Mouse (Mus musculus) spleen, adult 2 months (tissue): ENCODE data around the gene Lhfpl3. TPM values are rescaled to one million over a fixed set of nuclear protein-coding genes. Genes with fewer than 3 reads are reported as not detected.

Experiments
- DNase-seq, 2 experiments: peaks; one replicate each; pipeline versions ENCODE4 v3.0.0 to v3.0.0-alpha.2; 2012 to 2021; ENCODE audit warnings: low spot score in 2 of 2, low read depth in 1 of 2
- H3K27ac ChIP-seq: fragments of 200-500 bp; 2 replicates; pipeline ENCODE4 v1.5.1; 2012; ENCODE audit warnings: low read length, inconsistent platforms; ENCODE audit not compliant: insufficient read depth
- H3K27me3 ChIP-seq: fragments of 200-500 bp; 2 replicates; pipeline ENCODE4 v1.6.1; 2012; ENCODE audit warnings: mild to moderate bottlenecking, moderate library complexity, low read length, inconsistent platforms; ENCODE audit not compliant: control insufficient read depth, insufficient read depth
- H3K36me3 ChIP-seq: fragments of 200-500 bp; 2 replicates; pipeline ENCODE4 v1.6.1; 2012; ENCODE audit warnings: mild to moderate bottlenecking, low read length, inconsistent platforms; ENCODE audit not compliant: control insufficient read depth, insufficient read depth
- H3K4me1 ChIP-seq: fragments of 200-500 bp; 2 replicates; pipeline ENCODE4 v1.6.1; 2011; ENCODE audit warnings: inconsistent platforms; ENCODE audit not compliant: control insufficient read depth, insufficient read depth, insufficient read length
- H3K4me3 ChIP-seq: fragments of 200-500 bp; 2 replicates; pipeline ENCODE4 v1.5.1; 2011; ENCODE audit warnings: mild to moderate bottlenecking, inconsistent platforms; ENCODE audit not compliant: insufficient read depth, insufficient read length; ENCODE audit errors: extremely low read depth
- CTCF ChIP-seq: fragments of 200-500 bp; IDR thresholded peaks from 2 replicates; pipeline ENCODE4 v1.5.1; 2011; ENCODE audit warnings: mild to moderate bottlenecking, inconsistent platforms; ENCODE audit not compliant: insufficient read depth, insufficient read length, insufficient replicate concordance; ENCODE audit errors: extremely low read depth
- POLR2A ChIP-seq: fragments of 200-500 bp; IDR thresholded peaks from 2 replicates; pipeline ENCODE4 v1.6.1; 2011; ENCODE audit warnings: low read depth, low read length, inconsistent platforms
- WGBS: fragments of 180-500 bp; shearing (Covaris S2); methylation state at CpG from one replicate; pipeline ENCODE4 v1.1.7; 2018; 5-methylcytosine and 5-hydroxymethylcytosine counted together
- polyA plus RNA-seq: library from polyadenylated mRNA; depleted of rRNA; stranded (reverse); fragments of >200 nt; gene quantifications from 2 replicates; pipeline ENCODE4 v1.2.3, GENCODE M21; 2012

Gene Lhfpl3
- polyA plus RNA-seq, 1 experiment: 0.02 TPM

DNA sequence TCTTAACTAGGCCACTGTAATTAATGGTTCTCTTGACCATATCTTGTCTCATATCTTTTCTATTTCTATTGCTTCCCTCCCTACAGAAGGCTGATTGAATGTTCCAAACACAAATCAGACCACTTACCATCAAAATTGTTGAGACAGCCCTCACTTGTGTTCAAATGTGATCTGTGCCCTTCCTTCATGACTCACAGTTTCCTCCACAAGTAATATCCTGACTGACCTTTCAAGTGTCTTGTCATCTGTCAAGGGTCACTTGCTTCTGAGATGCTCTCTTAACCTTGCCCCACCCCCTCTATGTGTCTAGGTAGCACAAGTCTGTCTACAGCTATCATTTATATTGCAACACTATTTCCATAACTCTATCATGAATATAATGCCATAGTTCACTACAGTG lies 154.1 kb downstream of the Lhfpl3 start:
- TF ChIP-seq CTCF (no peak), POLR2A (no peak)
- H3K4me3 ChIP-seq: no peak overlapping the region
- no peak overlapping the region for H3K27ac ChIP-seq
- H3K27me3 ChIP-seq: no peaks in the 10 kb centered on the region
- H3K4me1 ChIP-seq: no peaks in the 10 kb centered on the region
- no peaks in the 10 kb centered on the region for H3K36me3 ChIP-seq
- no peak for DNase-seq

DNA sequence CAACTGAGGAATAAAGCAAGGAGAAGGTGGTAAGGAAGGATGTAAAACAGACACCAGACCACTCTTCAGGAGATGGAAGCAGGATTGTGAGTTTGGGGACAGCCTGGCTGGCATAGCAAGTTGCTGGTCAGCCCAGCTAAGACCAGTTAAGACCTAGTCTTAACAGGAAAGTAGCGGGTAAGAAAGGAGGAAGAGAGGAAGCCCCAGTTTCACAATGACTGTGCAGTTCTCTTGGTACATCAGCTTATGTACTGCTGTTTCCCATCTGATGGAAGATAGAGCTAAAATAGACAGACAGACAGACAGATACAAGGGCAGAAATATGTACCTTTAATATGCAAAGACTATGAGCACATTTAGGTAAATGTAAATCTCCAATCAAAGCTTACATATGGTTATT lies 171.3 kb downstream of the Lhfpl3 start:
- Histone ChIP-seq H3K4me1 (no peaks in the 10 kb centered on the region), H3K27me3 (no peaks in the 10 kb centered on the region), H3K4me3 (no peak overlapping the region), H3K36me3 (no peaks in the 10 kb centered on the region), H3K27ac (no peak overlapping the region)
- no peak for DNase-seq
- WGBS: 23% methylated on average over 1 of the region's 1 CpGs
- TF ChIP-seq POLR2A (no peak), CTCF (no peak)

DNA sequence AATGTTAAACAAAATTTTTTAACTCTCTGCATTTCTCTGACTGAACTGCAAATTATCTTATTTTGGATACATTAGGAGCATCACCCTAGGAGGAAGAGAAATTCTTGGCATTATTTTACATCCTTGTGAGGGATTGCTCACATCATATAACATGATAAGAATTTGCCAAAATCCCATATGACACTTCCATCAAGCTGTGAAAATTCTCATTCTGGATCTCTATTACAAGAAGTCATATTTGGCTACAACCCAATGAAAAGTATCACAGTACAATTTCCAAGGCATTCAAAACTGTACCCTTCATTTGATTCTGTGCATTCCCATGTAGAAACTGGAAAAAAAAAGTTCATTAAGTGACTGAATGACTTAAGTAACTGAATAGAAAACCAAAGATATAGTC lies 180.3 kb downstream of the Lhfpl3 start:
- H3K27me3 ChIP-seq: no peaks in the 10 kb centered on the region
- no peak overlapping the region for H3K27ac ChIP-seq
- TF ChIP-seq CTCF (no peak), POLR2A (no peak)
- H3K4me3 ChIP-seq: no peak overlapping the region
- H3K36me3 ChIP-seq: no peaks in the 10 kb centered on the region
- no peaks in the 10 kb centered on the region for H3K4me1 ChIP-seq
- DNase-seq: no peak

DNA sequence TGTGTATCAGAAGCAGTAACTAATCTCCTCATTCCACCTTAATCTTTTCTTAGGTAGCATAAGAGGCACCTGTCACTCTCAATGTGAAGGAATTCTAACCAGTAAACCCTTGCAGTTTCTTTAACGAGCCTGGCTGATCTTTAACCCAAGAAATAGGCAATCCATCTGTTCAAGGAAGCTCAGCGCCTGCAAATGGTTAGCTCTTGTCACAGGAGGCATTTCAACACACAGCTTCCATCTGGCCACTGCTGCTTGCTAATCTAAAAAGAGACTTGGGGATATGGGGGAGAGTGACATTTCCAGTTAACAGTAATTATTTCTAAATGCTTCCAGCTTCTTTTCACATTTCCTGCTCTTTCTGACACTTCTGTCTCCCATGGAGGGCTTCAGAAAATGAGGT lies 182.9 kb downstream of the Lhfpl3 start:
- no peaks in the 10 kb centered on the region for H3K4me1 ChIP-seq
- H3K36me3 ChIP-seq: no peaks in the 10 kb centered on the region
- no peak overlapping the region for H3K4me3 ChIP-seq
- no peak overlapping the region for H3K27ac ChIP-seq
- no peaks in the 10 kb centered on the region for H3K27me3 ChIP-seq
- no peak for DNase-seq
- TF ChIP-seq CTCF (no peak), POLR2A (no peak)
- WGBS: 69% methylated on average over 2 of the region's 2 CpGs

DNA sequence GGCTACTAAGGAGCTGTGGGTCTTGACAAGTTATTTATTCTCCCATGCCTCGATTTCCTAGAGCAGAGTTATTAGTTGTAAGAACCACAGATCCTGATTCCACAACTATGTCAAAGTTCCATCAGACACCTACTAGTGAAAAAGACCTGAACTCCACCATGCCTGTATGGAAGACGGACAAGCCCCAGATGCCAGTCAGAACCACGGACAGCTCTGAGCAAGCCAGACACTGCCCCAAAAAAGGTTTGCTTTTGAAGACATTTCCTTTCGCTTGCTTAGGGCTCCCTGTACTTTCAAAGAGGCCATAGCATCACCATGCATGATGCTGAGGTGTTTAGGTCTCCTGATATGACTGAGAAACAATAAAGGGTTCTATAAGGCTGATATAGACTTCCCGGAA lies 197.4 kb downstream of the Lhfpl3 start:
- Histone ChIP-seq H3K27me3 (no peaks in the 10 kb centered on the region), H3K27ac (no peak overlapping the region), H3K36me3 (no peaks in the 10 kb centered on the region), H3K4me1 (no peaks in the 10 kb centered on the region), H3K4me3 (no peak overlapping the region)
- WGBS: 59% methylated on average over 5 of the region's 5 CpGs
- no peak for DNase-seq
- no peak for TF ChIP-seq POLR2A
- no peak for TF ChIP-seq CTCF

DNA sequence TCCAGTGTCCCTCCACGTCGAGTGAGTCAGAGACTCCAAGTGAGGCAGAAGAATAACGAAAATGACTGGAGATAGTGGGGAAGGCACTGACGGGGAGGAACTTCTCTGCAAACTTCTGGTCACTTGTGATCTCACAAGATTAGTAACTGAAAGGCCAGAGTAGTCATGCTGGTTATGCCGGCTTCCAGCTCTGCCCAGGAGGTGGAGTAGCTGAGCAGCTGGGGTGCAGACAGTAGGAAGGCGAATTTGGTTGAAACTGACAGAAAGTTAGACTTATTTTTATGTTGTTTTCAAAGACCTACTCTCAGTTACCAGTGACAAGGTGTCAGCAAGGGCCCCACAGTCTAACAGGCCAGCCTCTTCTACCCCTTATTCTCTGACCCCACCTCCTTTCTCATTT lies 217.4 kb downstream of the Lhfpl3 start:
- H3K4me3 ChIP-seq: no peak overlapping the region
- no peaks in the 10 kb centered on the region for H3K27me3 ChIP-seq
- no peak overlapping the region for H3K27ac ChIP-seq
- DNase-seq: no peak
- no peaks in the 10 kb centered on the region for H3K36me3 ChIP-seq
- 65% methylated on average over 6 of the region's 6 CpGs for WGBS
- TF ChIP-seq CTCF: no peak
- TF ChIP-seq POLR2A: no peak
- H3K4me1 ChIP-seq: no peaks in the 10 kb centered on the region

DNA sequence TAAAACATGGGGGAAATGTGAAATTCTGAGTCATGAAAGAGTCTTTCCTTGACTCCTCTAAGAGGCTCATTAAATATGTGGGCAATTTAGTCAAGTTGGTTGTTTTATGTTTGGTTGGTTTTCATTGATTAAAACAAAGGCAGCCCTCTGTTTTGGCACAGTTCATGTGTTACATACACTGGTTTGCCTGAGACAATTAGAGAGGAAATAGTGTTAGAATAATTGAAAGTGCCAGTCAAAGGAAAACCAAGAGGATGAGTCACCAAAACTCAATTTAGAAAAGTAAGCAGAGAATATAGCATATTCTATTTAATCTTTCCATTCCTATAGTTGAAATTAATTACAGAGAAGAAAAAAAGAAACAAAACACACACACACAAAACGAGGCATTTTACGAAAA lies 240.9 kb downstream of the Lhfpl3 start:
- Histone ChIP-seq H3K27me3 (no peaks in the 10 kb centered on the region), H3K4me1 (no peaks in the 10 kb centered on the region), H3K36me3 (no peaks in the 10 kb centered on the region), H3K27ac (no peak overlapping the region), H3K4me3 (no peak overlapping the region)
- no peak for DNase-seq
- WGBS: 90% methylated on average over 2 of the region's 2 CpGs
- TF ChIP-seq CTCF (no peak), POLR2A (no peak)
